Mouse (Mus musculus) neutrophil, adult 59 days (primary cell): Measurements from ENCODE around the gene Olfr1179. TPM values are rescaled to one million over a fixed set of nuclear protein-coding genes. Genes with fewer than 3 reads are reported as not detected.

Experiments used
- total RNA-seq, 2 experiments: library from RNA; stranded (reverse); gene quantifications; 1 replicate in 1 of 2; 2 replicates in 1 of 2; pipeline ENCODE4 v1.2.4; 2023

Olfr1179 gene
- total RNA-seq, result not detected

DNA sequence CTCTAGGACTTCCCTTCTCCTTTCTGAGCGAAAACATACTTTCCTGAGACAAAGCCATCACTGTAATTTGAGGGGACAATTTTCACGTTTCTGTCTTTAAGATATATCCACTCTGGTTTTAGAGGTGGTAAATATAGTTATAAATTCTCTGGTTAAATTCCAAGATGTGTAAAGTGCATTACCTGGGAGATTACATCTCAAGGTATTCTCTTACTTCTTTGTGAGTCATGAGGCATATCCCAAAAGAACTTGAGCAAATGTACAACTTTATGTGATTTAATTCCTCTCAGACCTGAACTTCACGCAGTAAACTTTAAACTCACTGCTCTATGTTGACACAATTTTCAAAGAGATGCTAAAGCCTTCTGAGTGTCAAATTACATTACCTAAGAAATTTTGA lies at the start of gene Olfr1179:
TSS of gene Olfr1179 (minus strand) at position 101 of the 400 bp plus-strand sequence.

DNA sequence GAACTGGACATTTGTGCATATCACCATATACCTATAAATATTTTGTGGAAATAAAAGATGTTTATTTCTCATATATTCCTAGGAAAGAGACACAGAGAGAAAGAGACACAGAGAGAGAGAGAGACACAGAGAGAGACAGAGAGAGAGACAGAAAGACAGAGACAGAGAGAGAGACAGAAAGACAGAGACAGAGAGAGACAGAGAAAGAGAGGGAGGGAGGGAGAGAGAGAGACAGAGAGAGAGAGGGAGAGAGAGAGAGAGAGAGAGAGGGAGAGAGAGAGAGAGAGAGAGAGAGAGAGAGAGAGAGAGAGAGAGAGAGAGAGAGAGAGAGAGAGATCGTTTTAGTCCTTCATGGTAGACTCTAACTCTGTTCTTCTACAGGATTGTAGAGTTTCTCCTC lies 48.3 kb upstream of the Olfr1179 start, which contains the start of gene Olfr1183:
TSS of gene Olfr1183 (plus strand) at position 301 of the 400 bp plus-strand sequence.

DNA sequence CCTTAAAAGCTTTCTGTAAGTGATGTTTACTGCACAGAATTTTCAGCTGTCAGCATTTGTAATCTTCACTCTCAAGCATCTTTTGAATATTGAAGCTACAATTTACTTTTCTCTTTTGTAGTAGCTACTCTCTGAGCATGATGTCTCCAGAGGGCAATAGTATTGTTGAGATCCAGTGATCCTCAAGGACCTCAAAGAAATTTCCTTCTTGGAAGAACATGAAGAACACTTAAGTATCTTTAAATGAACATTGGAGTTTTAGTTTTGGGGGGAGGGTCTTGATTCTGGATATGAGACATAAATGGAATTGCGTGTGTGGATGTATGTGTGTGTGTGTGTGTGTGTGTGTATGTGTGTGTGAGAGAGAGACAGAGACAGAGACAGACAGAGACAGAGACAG lies 42.8 kb upstream of the Olfr1179 start, which contains the start of gene Gm13757:
TSS of gene Gm13757 (minus strand) at position 101 of the 400 bp plus-strand sequence.

DNA sequence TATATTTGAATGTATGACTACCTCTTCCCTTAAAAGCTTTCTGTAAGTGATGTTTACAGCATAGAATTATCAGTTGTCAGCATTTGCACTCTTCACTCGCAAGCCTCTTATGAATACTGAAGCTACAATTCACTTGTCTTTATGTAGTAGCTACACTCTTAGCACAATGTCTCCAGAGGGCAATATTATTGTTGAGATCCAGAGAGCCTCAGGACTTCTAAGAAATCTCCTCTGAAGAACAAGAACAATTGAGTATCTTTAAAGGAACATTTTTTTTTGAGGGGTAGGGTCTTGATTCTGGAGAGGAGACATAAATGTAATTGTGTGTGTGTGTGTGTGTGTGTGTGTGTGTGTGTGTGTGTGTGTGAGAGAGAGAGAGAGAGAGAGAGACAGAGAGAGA lies 19.8 kb upstream of the Olfr1179 start, which contains the start of gene Olfr1181:
TSS of gene Olfr1181 (minus strand) at position 101 of the 400 bp plus-strand sequence.

DNA sequence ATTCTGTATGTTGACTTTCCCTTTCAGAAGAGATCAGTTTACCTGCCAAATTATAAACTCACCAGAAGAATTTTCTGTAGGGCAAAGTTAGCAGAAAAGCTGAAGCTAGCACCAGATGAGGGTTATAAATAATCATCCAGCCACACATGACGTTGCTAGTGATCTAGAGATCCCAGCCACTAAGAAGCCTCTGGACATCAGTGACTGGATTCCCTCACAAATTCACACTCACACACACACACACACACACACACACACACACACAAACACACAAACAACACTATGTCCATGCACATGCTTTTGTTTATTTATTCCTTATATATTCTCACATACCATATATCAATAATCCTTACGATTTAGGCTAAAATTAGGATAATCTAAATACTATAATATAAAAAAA lies 12.8 kb upstream of the Olfr1179 start, which contains the start of gene Olfr1180:
TSS of gene Olfr1180 (minus strand) at position 101 of the 400 bp plus-strand sequence.

DNA sequence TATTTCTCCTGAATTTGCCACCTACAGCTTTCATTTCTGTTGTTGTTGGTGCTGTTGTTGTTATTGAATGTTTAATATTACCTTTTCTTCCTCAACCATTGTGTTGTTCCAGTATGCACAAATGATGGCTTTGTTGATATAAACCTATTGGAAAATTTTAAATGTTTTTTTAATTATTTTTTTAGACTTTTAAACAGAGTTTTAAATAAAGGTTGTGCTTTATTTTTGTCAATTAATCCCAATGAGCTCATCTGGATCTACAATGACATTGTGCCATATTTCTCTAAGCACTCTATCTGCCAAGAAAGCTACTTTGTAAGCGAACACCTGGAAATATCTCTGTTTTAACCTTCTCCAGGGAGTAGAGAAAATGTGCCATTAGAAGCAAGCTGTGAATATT lies 19.5 kb downstream of the Olfr1179 start, which contains the start of gene Olfr1178:
TSS of gene Olfr1178 (plus strand) at position 301 of the 400 bp plus-strand sequence.

Other genes starting within 250 kb of the Olfr1179 start
- not detected for gene Olfr1168, start 224.6 kb downstream of the Olfr1179 start, total RNA-seq
- not detected for gene Olfr1170, start 178.1 kb downstream of the Olfr1179 start, total RNA-seq
- gene Olfr1173, start 126.6 kb downstream of the Olfr1179 start, total RNA-seq, result not detected
- gene Olfr1174-ps, start 91.3 kb downstream of the Olfr1179 start, total RNA-seq, result not detected
- gene Olfr1175-ps, start 79.2 kb downstream of the Olfr1179 start, total RNA-seq, result not detected
- not detected for gene Olfr1176, start 69.7 kb downstream of the Olfr1179 start, total RNA-seq
- gene Olfr1177-ps, start 60.0 kb downstream of the Olfr1179 start, total RNA-seq, result not detected
- gene Olfr1178, start 19.4 kb downstream of the Olfr1179 start, total RNA-seq, result not detected
- gene Olfr1180, start 12.7 kb upstream of the Olfr1179 start, total RNA-seq, result not detected
- gene Olfr1181, start 19.7 kb upstream of the Olfr1179 start, total RNA-seq, result not detected
- gene Gm13757, start 42.7 kb upstream of the Olfr1179 start, total RNA-seq, result not detected
- gene Olfr1183, start 48.4 kb upstream of the Olfr1179 start, total RNA-seq, result not detected
- not detected for gene Olfr1184, start 77.1 kb upstream of the Olfr1179 start, total RNA-seq
- not detected for gene Olfr1185-ps1, start 86.9 kb upstream of the Olfr1179 start, total RNA-seq
- gene Olfr1186, start 112.1 kb upstream of the Olfr1179 start, total RNA-seq, result not detected
- not detected for gene Olfr1188, start 150.5 kb upstream of the Olfr1179 start, total RNA-seq
- not detected for gene Olfr1189, start 180.0 kb upstream of the Olfr1179 start, total RNA-seq
- gene Olfr1191-ps1, start 234.1 kb upstream of the Olfr1179 start, total RNA-seq, result under 1 TPM in 1 of 2 experiments, not detected in 1; 0.09 TPM
- not detected for gene Olfr1192-ps1, start 242.1 kb upstream of the Olfr1179 start, total RNA-seq